Mouse (Mus musculus): Measurements from ENCODE around the gene Gstt3. TPM values are rescaled to one million over a fixed set of nuclear protein-coding genes. Genes with fewer than 3 reads are reported as not detected.

Gene Gstt3
- total RNA-seq, 2 experiments from 2014 or later: 1.4 to 3.2 TPM

Other genes with a start within 250 kb of the Gstt3 start
- gene Lrrc75b, start 221.1 kb downstream of the Gstt3 start, total RNA-seq (2021): 1 to 10 TPM; 9.0 to 9.7 TPM
- 1 to 10 TPM; 2.7 to 3.6 TPM for gene Ggt1, start 219.8 kb downstream of the Gstt3 start, total RNA-seq (2021)
- 1 to 10 TPM; 2.2 to 3.2 TPM for gene Ggt5, start 192.1 kb downstream of the Gstt3 start, total RNA-seq (2021)
- 1 to 10 TPM; 1.5 to 1.9 TPM for gene Susd2, start 137.4 kb downstream of the Gstt3 start, total RNA-seq (2021)
- gene Cabin1, start 17.1 kb downstream of the Gstt3 start, total RNA-seq (2021): 10 to 100 TPM; 58.5 to 73.4 TPM
- 10 to 100 TPM; 44.0 to 48.5 TPM for gene Ddt, start 8.0 kb downstream of the Gstt3 start, total RNA-seq (2021)
- gene Gm20441, start 460 bp downstream of the Gstt3 start, total RNA-seq (2021): not detected
- gene Gstt1, start 17.2 kb upstream of the Gstt3 start, total RNA-seq (2021): 1 to 10 TPM; 4.6 to 6.1 TPM
- gene Gstt4, start 41.1 kb upstream of the Gstt3 start, total RNA-seq (2021): not detected
- gene Gstt2, start 56.0 kb upstream of the Gstt3 start, total RNA-seq (2021): 1 to 10 TPM; 2.5 to 3.4 TPM
- gene Mif, start 78.8 kb upstream of the Gstt3 start, total RNA-seq (2021): 100 to 1,000 TPM; 432 to 467 TPM
- gene Derl3, start 112.0 kb upstream of the Gstt3 start, total RNA-seq (2021): 1 to 10 TPM; 4.7 to 9.1 TPM
- gene Smarcb1, start 140.2 kb upstream of the Gstt3 start, total RNA-seq (2021): 10 to 100 TPM; 81.4 to 86.0 TPM
- gene Chchd10, start 151.7 kb upstream of the Gstt3 start, total RNA-seq (2021): 100 to 1,000 TPM; 339 TPM
- under 1 TPM; 0.81 to 0.95 TPM for gene Mmp11, start 155.1 kb upstream of the Gstt3 start, total RNA-seq (2021)
- gene Gm867, start 159.3 kb upstream of the Gstt3 start, total RNA-seq (2021): under 1 TPM in 1 of 2 experiments, not detected in 1; 0.52 TPM
- not detected for gene Vpreb3, start 161.6 kb upstream of the Gstt3 start, total RNA-seq (2021)
- under 1 TPM; 0.13 to 0.35 TPM for gene Gm5134, start 173.1 kb upstream of the Gstt3 start, total RNA-seq (2021)